Mouse (Mus musculus): ENCODE measurements around the gene Rnaseh2a. TPM values are rescaled to one million over a fixed set of nuclear protein-coding genes. Genes with fewer than 3 reads are reported as not detected.

Rnaseh2a gene
- total and polyA plus RNA-seq, 3 experiments = 94.1 to 477 (median 174) TPM

- no peak for DNase-seq (ENCODE audit: low spot score)
- H3K4me3 ChIP-seq (ENCODE audit: low read depth, low read length) = peak overlapping the region; percentile 78
- H3K4me1 ChIP-seq (ENCODE audit: insufficient read depth, low read depth, low read length) = peaks cover 87% of the 10 kb centered on the region
- no peaks in the 10 kb centered on the region for H3K9me3 ChIP-seq (replicated peaks)
- no peaks in the 10 kb centered on the region for H3K27me3 ChIP-seq (ENCODE audit: insufficient read depth, low read length)
- ATAC-seq (ENCODE audit: extremely low read depth, insufficient number of reproducible peaks, low FRiP score, poor library complexity, severe bottlenecking) = no peak
- TF ChIP-seq POLR2AphosphoS5 (IDR thresholded peaks at IDR 0.05; ENCODE audit: insufficient replicate concordance, low read depth, low read length) = peak; percentile 8; the same call in 1 of the 2 replicates
- TF ChIP-seq GATA2 (IDR thresholded peaks at IDR 0.05; ENCODE audit: borderline replicate concordance, low read depth, low read length) = no peak
- no peak for TF ChIP-seq GATA1 (IDR thresholded peaks at IDR 0.05; ENCODE audit: borderline replicate concordance, low read length)
- no peak for TF ChIP-seq TAL1 (conservative IDR thresholded peaks at IDR 0.05; ENCODE audit: low read depth, low read length)
- H3K36me3 ChIP-seq (replicated peaks) = peaks cover 49% of the 10 kb centered on the region
Observed at GRCm38 (mm10) chr8:84970135-84970790, 696 bp upstream of the Rnaseh2a start.

- DNase-seq (ENCODE audit: low spot score) (no peak), ATAC-seq (ENCODE audit: extremely low read depth, insufficient number of reproducible peaks, low FRiP score, poor library complexity, severe bottlenecking) (no peak)
- Histone ChIP-seq H3K36me3 (replicated peaks) (peaks cover 59% of the 10 kb centered on the region), H3K27me3 (ENCODE audit: insufficient read depth, low read length) (no peaks in the 10 kb centered on the region), H3K4me3 (ENCODE audit: low read depth, low read length) (peak overlapping the region; percentile 78), H3K9me3 (replicated peaks) (no peaks in the 10 kb centered on the region), H3K4me1 (ENCODE audit: insufficient read depth, low read depth, low read length) (peaks cover 81% of the 10 kb centered on the region)
- no peak for TF ChIP-seq GATA2 (IDR thresholded peaks at IDR 0.05; ENCODE audit: borderline replicate concordance, low read depth, low read length)
- TF ChIP-seq TAL1 (conservative IDR thresholded peaks at IDR 0.05; ENCODE audit: low read depth, low read length) = no peak
Observed at GRCm38 (mm10) chr8:84968650-84969049, 917 bp downstream of the Rnaseh2a start.

- Histone ChIP-seq H3K9me3 (replicated peaks) (no peaks in the 10 kb centered on the region), H3K27me3 (ENCODE audit: insufficient read depth, low read length) (no peaks in the 10 kb centered on the region), H3K36me3 (replicated peaks) (peaks cover 55% of the 10 kb centered on the region), H3K4me1 (ENCODE audit: insufficient read depth, low read depth, low read length) (peaks cover 76% of the 10 kb centered on the region), H3K4me3 (ENCODE audit: low read depth, low read length) (peak overlapping the region; percentile 68; the same call in 1 of the 2 replicates)
- ATAC-seq (ENCODE audit: extremely low read depth, insufficient number of reproducible peaks, low FRiP score, poor library complexity, severe bottlenecking) (no peak), DNase-seq (ENCODE audit: low spot score) (no peak)
- TF ChIP-seq GATA2 (IDR thresholded peaks at IDR 0.05; ENCODE audit: borderline replicate concordance, low read depth, low read length) (no peak), CTCF (IDR thresholded peaks at IDR 0.05; ENCODE audit: low read depth, low read length) (no peak), TAL1 (conservative IDR thresholded peaks at IDR 0.05; ENCODE audit: low read depth, low read length) (peak; percentile 59), POLR2AphosphoS5 (IDR thresholded peaks at IDR 0.05; ENCODE audit: insufficient replicate concordance, low read depth, low read length) (no peak), GATA1 (IDR thresholded peaks at IDR 0.05; ENCODE audit: borderline replicate concordance, low read length) (no peak)
Observed at GRCm38 (mm10) chr8:84967532-84968304, 1.8 kb downstream of the Rnaseh2a start.

- Histone ChIP-seq H3K27me3 (ENCODE audit: insufficient read depth, low read length) (no peaks in the 10 kb centered on the region), H3K4me3 (ENCODE audit: low read depth, low read length) (peak overlapping the region; percentile 59; the same call in 1 of the 2 replicates), H3K9me3 (replicated peaks) (no peaks in the 10 kb centered on the region), H3K4me1 (ENCODE audit: insufficient read depth, low read depth, low read length) (peaks cover 73% of the 10 kb centered on the region), H3K36me3 (replicated peaks) (peaks cover 55% of the 10 kb centered on the region)
- no peak for TF ChIP-seq TAL1 (conservative IDR thresholded peaks at IDR 0.05; ENCODE audit: low read depth, low read length)
- no peak for ATAC-seq (ENCODE audit: extremely low read depth, insufficient number of reproducible peaks, low FRiP score, poor library complexity, severe bottlenecking)
- no peak for DNase-seq (ENCODE audit: low spot score)
Observed at GRCm38 (mm10) chr8:84966603-84967002, 3.0 kb downstream of the Rnaseh2a start.

- DNase-seq (ENCODE audit: low spot score) = peak; percentile 87
- peak; percentile 86 for ATAC-seq (ENCODE audit: extremely low read depth, insufficient number of reproducible peaks, low FRiP score, poor library complexity, severe bottlenecking)
- TF ChIP-seq GATA2 (IDR thresholded peaks at IDR 0.05; ENCODE audit: borderline replicate concordance, low read depth, low read length) = no peak
- no peak for TF ChIP-seq TAL1 (conservative IDR thresholded peaks at IDR 0.05; ENCODE audit: low read depth, low read length)
- TF ChIP-seq POLR2AphosphoS5 (IDR thresholded peaks at IDR 0.05; ENCODE audit: insufficient replicate concordance, low read depth, low read length) = no peak
- no peak for TF ChIP-seq GATA1 (IDR thresholded peaks at IDR 0.05; ENCODE audit: borderline replicate concordance, low read length)
- TF ChIP-seq CTCF (IDR thresholded peaks at IDR 0.05; ENCODE audit: low read depth, low read length) = no peak
- no peaks in the 10 kb centered on the region for H3K27me3 ChIP-seq (ENCODE audit: insufficient read depth, low read length)
- H3K4me1 ChIP-seq (ENCODE audit: insufficient read depth, low read depth, low read length) = peaks cover 67% of the 10 kb centered on the region
- peak overlapping the region; percentile 73 for H3K4me3 ChIP-seq (ENCODE audit: low read depth, low read length)
- peaks cover 55% of the 10 kb centered on the region for H3K36me3 ChIP-seq (replicated peaks)
- H3K9me3 ChIP-seq (replicated peaks) = no peaks in the 10 kb centered on the region
Observed at GRCm38 (mm10) chr8:84965731-84966291, 3.8 kb downstream of the Rnaseh2a start.

GRCm38 (mm10) chr8:84963952-84964351, 5.6 kb downstream of the Rnaseh2a start:
- peaks cover 51% of the 10 kb centered on the region for H3K4me1 ChIP-seq (ENCODE audit: insufficient read depth, low read depth, low read length)
- H3K9me3 ChIP-seq (replicated peaks) = no peaks in the 10 kb centered on the region
- peaks cover 62% of the 10 kb centered on the region for H3K36me3 ChIP-seq (replicated peaks)
- H3K27me3 ChIP-seq (ENCODE audit: insufficient read depth, low read length) = no peaks in the 10 kb centered on the region
- TF ChIP-seq POLR2AphosphoS5 (IDR thresholded peaks at IDR 0.05; ENCODE audit: insufficient replicate concordance, low read depth, low read length) (no peak), CTCF (IDR thresholded peaks at IDR 0.05; ENCODE audit: low read depth, low read length) (no peak)
- no peak for DNase-seq (ENCODE audit: low spot score)
- no peak overlapping the region for H3K4me3 ChIP-seq (ENCODE audit: low read depth, low read length)
- no peak for ATAC-seq (ENCODE audit: extremely low read depth, insufficient number of reproducible peaks, low FRiP score, poor library complexity, severe bottlenecking)
